Mouse (Mus musculus) lung, postnatal 0 days (tissue): ENCODE results near the gene 4921504E06Rik.

ENCODE experiments used
- CTCF ChIP-seq: IDR thresholded peaks from 2 replicates; pipeline ENCODE4 v1.5.1; 2016; ENCODE audit warnings: antibody characterized with exemption, mild to moderate bottlenecking
- EP300 ChIP-seq: IDR thresholded peaks from 2 replicates; pipeline ENCODE4 v1.6.1; 2016; ENCODE audit warnings: antibody characterized with exemption, mild to moderate bottlenecking, control low read depth

DNA sequence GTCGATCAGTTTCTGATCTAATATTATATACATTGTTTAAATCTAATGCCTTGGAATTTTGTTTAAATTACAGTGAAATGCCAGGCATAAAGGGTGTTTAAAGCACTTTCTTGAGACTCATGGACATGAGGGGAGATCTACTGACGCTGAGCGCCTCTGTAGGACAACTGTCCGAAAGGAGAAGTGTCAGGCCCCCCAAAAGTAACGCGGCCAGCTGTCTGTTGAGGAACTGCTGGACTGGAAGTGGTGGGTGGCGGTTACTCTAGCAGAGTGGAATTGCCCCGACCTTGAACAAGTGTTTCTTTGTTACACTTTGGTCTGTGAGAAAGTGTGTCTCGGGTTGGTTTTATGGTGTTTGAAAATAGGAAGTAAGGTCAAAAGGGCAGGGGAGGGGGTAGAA, 109.4 kb downstream of the 4921504E06Rik start:
- TF ChIP-seq CTCF = no peak
- no peak for TF ChIP-seq EP300
